Mouse (Mus musculus) stomach, postnatal 0 days (tissue): ENCODE results near the gene Nap1l1. TPM values are rescaled to one million over a fixed set of nuclear protein-coding genes. Genes with fewer than 3 reads are reported as not detected.

Experiments
- ATAC-seq: fragments of 200-750 bp; cut with Nextera tagmentation; 2 replicates; pipeline ENCODE4 v1.8.0; 2017; ENCODE audit not compliant: low FRiP score, low TSS enrichment
- DNase-seq: peaks from one replicate; pipeline ENCODE4 v3.0.0-alpha.2; 2016; ENCODE audit warnings: low spot score
- H3K27ac ChIP-seq: fragments of 300-500 bp; sonication (generic); replicated peaks from 2 replicates; pipeline ENCODE4 v1.5.1; 2014; ENCODE audit warnings: mild to moderate bottlenecking, control low read depth
- H3K27me3 ChIP-seq: fragments of 300-500 bp; sonication (generic); 2 replicates; pipeline ENCODE4 v1.6.1; 2014; ENCODE audit warnings: low read length; ENCODE audit not compliant: control insufficient read depth, insufficient read depth
- H3K36me3 ChIP-seq: fragments of 300-500 bp; sonication (generic); 2 replicates; pipeline ENCODE4 v1.6.1; 2014; ENCODE audit warnings: low read length, mixed read lengths; ENCODE audit not compliant: control insufficient read depth, insufficient read depth
- H3K4me1 ChIP-seq: fragments of 300-500 bp; sonication (generic); replicated peaks from 2 replicates; pipeline ENCODE4 v1.6.1; 2014; ENCODE audit warnings: antibody characterized with exemption; ENCODE audit not compliant: control insufficient read depth, insufficient read depth
- H3K4me2 ChIP-seq: fragments of 300-500 bp; sonication (generic); replicated peaks from 2 replicates; pipeline ENCODE4 v1.6.1; 2014; ENCODE audit warnings: low read depth, mild to moderate bottlenecking, control low read depth, moderate library complexity
- H3K4me3 ChIP-seq: fragments of 300-500 bp; sonication (generic); 2 replicates; pipeline ENCODE4 v1.5.1; 2014; ENCODE audit warnings: low read depth, low read length, control low read depth
- H3K9ac ChIP-seq: fragments of 300-500 bp; sonication (generic); 2 replicates; pipeline ENCODE4 v1.6.1; 2014; ENCODE audit warnings: mild to moderate bottlenecking, low read length, control low read depth, mixed read lengths
- H3K9me3 ChIP-seq: fragments of 300-500 bp; sonication (generic); 2 replicates; pipeline ENCODE4 v1.6.1; 2016; ENCODE audit warnings: low read length; ENCODE audit not compliant: control insufficient read depth
- CTCF ChIP-seq: IDR thresholded peaks from 2 replicates; pipeline ENCODE4 v1.5.1; 2016; ENCODE audit warnings: antibody characterized with exemption, low read depth, mild to moderate bottlenecking, moderate library complexity
- EP300 ChIP-seq: optimal IDR thresholded peaks from 2 replicates; pipeline ENCODE3; 2016; ENCODE audit warnings: antibody characterized with exemption
- WGBS: fragments of 180-500 bp; shearing (Covaris S2); extraction: QIAGEN DNeasy Blood & Tissue Kit; methylation state at CpG from one replicate; pipeline ENCODE4 v1.1.7; 2014; 5-methylcytosine and 5-hydroxymethylcytosine counted together
- polyA plus RNA-seq: library from polyadenylated mRNA; unstranded; fragments of >200 nt; fragmentation: Nextera tagmentation; extraction: Ambion mirVana; gene quantifications from 2 replicates; pipeline ENCODE4 v1.2.1, GENCODE M21; 2015

Nap1l1 gene
- polyA plus RNA-seq, 1 experiment from 2014 or later = 90.6 TPM

DNA sequence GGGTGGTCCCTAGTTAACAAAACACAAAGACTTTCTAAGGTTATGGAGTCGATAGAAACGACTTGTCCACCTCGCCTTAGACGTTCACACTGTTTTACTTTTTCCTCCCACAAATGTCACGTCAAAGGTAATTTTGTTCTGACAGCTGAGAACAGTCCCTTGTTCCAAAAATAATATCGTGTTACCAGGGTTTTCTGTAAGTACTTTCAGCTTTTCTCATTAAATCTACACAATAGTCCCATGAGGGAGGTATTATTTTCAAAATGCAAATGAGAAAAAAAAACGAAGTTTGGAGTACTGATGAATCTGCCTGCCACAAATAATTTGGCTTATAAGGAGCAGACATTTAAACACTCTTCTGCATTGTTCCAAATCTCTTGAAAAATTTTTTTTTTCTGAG lies 14.9 kb upstream of the Nap1l1 start:
- Histone ChIP-seq H3K36me3 (no peaks in the 10 kb centered on the region), H3K4me3 (no peak overlapping the region), H3K27me3 (no peaks in the 10 kb centered on the region), H3K9ac (no peak overlapping the region), H3K27ac (no peak overlapping the region), H3K4me2 (no peak overlapping the region), H3K4me1 (no peaks in the 10 kb centered on the region), H3K9me3 (no peaks in the 10 kb centered on the region)
- ATAC-seq (no peak), DNase-seq (no peak)
- TF ChIP-seq EP300 = no peak
- no peak for TF ChIP-seq CTCF
- WGBS = 71% methylated on average over 7 of the region's 7 CpGs

DNA sequence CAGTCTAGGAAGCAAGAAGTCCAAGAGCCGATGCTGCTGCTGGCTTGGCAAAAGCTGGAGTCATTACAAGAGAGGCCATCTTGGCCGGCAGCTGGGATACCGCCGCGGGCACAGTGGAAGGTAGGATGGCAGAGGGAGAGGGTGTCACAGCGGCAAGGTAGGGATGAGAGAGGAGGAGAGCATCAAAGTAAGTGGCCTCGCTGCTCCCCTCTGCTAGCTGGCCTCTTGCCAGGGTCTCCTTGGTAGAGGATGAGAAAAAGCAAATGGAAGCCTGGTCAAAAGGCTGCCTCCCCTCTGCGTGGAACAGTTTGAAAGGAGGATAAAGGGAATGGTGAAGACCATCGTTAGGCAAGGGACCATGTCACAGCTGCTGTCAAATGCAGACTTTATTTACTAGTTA lies 14.0 kb upstream of the Nap1l1 start:
- H3K27ac ChIP-seq = no peak overlapping the region

DNA sequence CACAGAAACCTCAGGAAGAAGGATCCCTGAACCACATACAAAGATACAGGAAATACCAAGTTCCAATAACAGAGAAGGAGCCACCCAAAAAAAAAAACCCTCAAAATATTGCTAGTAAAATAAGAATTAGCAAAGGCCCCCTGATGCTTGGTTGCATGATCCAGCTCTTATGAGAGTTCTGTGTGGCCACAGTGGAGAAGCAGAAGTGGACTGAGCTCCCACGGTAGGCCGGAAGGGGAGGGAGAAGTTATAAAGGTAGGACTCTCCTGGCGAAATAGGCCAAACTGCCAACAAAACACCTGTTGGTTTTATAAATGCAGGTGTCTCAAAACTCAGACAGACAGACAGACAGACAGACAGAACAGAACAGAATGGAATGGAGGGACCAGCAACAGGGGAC lies 13.1 kb upstream of the Nap1l1 start:
- Histone ChIP-seq H3K27ac (no peak overlapping the region), H3K9me3 (no peaks in the 10 kb centered on the region), H3K4me3 (no peak overlapping the region), H3K36me3 (no peaks in the 10 kb centered on the region), H3K4me1 (no peaks in the 10 kb centered on the region), H3K4me2 (no peak overlapping the region), H3K9ac (no peak overlapping the region), H3K27me3 (no peaks in the 10 kb centered on the region)
- no peak for ATAC-seq
- DNase-seq = no peak
- WGBS = 80% methylated on average over 3 of the region's 3 CpGs
- TF ChIP-seq EP300 (no peak), CTCF (no peak)

More for the DNA sequence above, 14.0 kb upstream of the Nap1l1 start:
- WGBS = 68% methylated on average over 9 of the region's 9 CpGs
- Histone ChIP-seq H3K4me1 (no peaks in the 10 kb centered on the region), H3K27me3 (no peaks in the 10 kb centered on the region), H3K36me3 (no peaks in the 10 kb centered on the region), H3K4me2 (no peak overlapping the region), H3K9me3 (no peaks in the 10 kb centered on the region), H3K9ac (no peak overlapping the region), H3K4me3 (no peak overlapping the region)
- TF ChIP-seq EP300 (no peak), CTCF (no peak)
- DNase-seq = no peak
- no peak for ATAC-seq

DNA sequence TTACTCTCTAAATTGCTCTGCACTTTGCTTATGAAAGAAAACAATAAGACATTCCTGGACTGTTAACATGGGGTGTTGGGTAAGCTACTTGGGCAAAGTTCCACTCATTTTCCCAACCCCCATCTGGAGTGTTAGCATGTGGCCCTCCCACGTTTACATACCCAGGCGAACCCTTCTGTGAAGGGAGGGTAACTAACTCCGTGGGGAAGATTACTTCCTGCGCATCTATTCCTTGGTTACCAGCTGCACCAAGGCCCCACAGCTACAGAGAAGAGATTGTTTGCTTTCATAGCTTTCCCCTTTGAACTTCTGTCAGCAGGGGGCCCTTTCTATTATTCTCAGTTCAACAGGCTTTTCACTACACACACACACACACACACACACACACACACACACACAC lies 12.6 kb upstream of the Nap1l1 start:
- Histone ChIP-seq H3K9ac (no peak overlapping the region), H3K4me1 (no peaks in the 10 kb centered on the region)

DNA sequence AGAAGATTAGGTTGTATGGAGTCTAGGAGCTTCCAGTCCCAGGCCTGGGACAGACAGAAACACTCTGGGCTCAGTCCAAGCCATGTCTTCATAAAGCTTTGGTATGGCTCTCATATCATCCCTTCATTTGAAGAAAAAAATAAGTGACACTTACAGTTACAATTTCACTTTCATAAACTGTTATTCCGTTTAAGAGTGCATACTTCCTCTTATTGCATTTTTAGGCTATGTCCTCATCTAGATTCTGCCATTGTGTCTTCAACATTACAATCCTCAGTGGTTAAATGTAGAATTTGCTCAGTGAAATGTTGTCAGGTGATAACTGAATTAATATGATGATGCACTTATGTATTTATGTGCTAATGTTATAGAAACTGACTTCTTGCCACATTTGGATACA lies 8.2 kb upstream of the Nap1l1 start:
- TF ChIP-seq CTCF (no peak), EP300 (no peak)
- ATAC-seq (no peak), DNase-seq (no peak)
- Histone ChIP-seq H3K27me3 (no peaks in the 10 kb centered on the region), H3K9ac (no peak overlapping the region), H3K36me3 (no peaks in the 10 kb centered on the region), H3K4me3 (no peak overlapping the region), H3K9me3 (no peaks in the 10 kb centered on the region), H3K4me1 (no peaks in the 10 kb centered on the region), H3K27ac (no peak overlapping the region), H3K4me2 (no peak overlapping the region)
- WGBS = 76% methylated on average over 1 of the region's 1 CpGs

More for the DNA sequence above, 12.6 kb upstream of the Nap1l1 start:
- DNase-seq (no peak), ATAC-seq (no peak)
- Histone ChIP-seq H3K4me3 (no peak overlapping the region), H3K27me3 (no peaks in the 10 kb centered on the region), H3K27ac (no peak overlapping the region), H3K9me3 (no peaks in the 10 kb centered on the region), H3K36me3 (no peaks in the 10 kb centered on the region), H3K4me2 (no peak overlapping the region)
- 25% methylated on average over 4 of the region's 4 CpGs for WGBS
- no peak for TF ChIP-seq EP300
- TF ChIP-seq CTCF = no peak

DNA sequence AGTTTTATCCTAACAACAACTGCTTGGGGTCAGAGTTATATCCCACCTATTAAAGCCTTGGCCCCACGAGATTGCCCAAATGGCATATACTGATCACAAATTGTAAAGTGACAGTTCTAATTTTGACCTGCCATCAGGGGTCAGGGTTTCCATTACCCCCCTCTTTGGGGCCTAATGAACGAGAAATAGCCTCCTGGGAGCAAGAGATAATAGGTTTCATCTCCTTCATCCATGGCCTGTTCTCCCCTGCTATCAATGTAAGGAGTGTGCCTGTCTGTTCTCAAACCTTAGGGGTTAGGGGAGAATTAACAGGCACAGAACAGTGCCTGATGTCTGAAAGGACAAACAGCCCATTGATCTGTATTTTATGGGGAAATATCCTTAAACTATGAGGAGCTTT lies 7.6 kb upstream of the Nap1l1 start:
- H3K9me3 ChIP-seq = no peaks in the 10 kb centered on the region
- H3K4me2 ChIP-seq = no peak overlapping the region
- TF ChIP-seq CTCF (no peak), EP300 (no peak)
- DNase-seq (no peak), ATAC-seq (no peak)
- H3K36me3 ChIP-seq = no peaks in the 10 kb centered on the region
- H3K27ac ChIP-seq = no peak overlapping the region
- H3K4me1 ChIP-seq = no peaks in the 10 kb centered on the region
- no peak overlapping the region for H3K4me3 ChIP-seq
- no peaks in the 10 kb centered on the region for H3K27me3 ChIP-seq
- 58% methylated on average over 2 of the region's 2 CpGs for WGBS
- H3K9ac ChIP-seq = no peak overlapping the region

DNA sequence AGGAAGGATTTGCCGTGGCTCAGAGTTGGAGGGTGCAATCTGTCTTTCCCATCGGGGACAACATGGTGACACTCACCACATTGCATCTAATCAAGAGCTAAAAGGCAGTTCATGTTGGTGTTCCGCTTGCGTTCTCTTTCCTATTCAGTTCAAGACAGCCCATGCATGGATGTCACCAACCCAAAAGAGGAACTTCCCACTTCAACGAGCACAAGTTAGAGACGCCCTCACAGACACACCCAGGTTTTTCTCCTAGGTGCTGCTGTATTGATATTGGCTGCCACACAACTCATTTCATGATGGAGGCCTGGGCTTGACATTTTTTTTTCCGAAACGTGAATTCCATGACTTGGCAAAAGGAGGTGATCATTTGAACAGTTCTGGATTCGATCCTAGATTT lies 1.9 kb upstream of the Nap1l1 start:
- Histone ChIP-seq H3K4me3 (no peak overlapping the region), H3K4me2 (no peak overlapping the region), H3K36me3 (no peaks in the 10 kb centered on the region), H3K27me3 (no peaks in the 10 kb centered on the region), H3K27ac (no peak overlapping the region), H3K9ac (no peak overlapping the region), H3K9me3 (no peaks in the 10 kb centered on the region), H3K4me1 (no peaks in the 10 kb centered on the region)
- no peak for DNase-seq
- 86% methylated on average over 9 of the region's 9 CpGs for WGBS
- ATAC-seq = no peak
- TF ChIP-seq EP300 = no peak
- no peak for TF ChIP-seq CTCF
